ENCODE assay signal across 10 mouse cellular contexts in genomic region chr1:87936516-87936915, GRCm38 (mm10).
DNase-seq lines count a peak whose midpoint lies in the region; ATAC-seq and TF ChIP-seq lines count a peak whose summit lies in the region.
"Had no signal": no experiment of that assay in that cellular context is flagged by ENCODE, and none has a peak within 500 bp of the region (broad histone marks: within the 10 kb centered on the region; RNA-seq: fewer than 3 reads in every experiment).

No protein-coding gene starts in this region.

- TF ChIP-seq EP300 in liver, postnatal 0 days (IDR thresholded peaks at IDR 0.05; ENCODE audit: low read depth) = no peak

- no peak overlapping the region for H3K9ac ChIP-seq in lung, embryonic 14.5 days
- no peak overlapping the region for H3K9ac ChIP-seq in liver, postnatal 0 days (replicated peaks)
- H3K9ac ChIP-seq: hindbrain, embryonic 14.5 days had no signal

- no peaks in the 10 kb centered on the region for H3K27me3 ChIP-seq in lung, embryonic 14.5 days (ENCODE audit: insufficient read depth, low read length)
- no peaks in the 10 kb centered on the region for H3K27me3 ChIP-seq in liver, postnatal 0 days (ENCODE audit: insufficient read depth, low read length)

- no peak overlapping the region for H3K4me3 ChIP-seq in lung, embryonic 14.5 days (ENCODE audit: low read depth, low read length)
- H3K4me3 ChIP-seq in liver, postnatal 0 days (ENCODE audit: low read depth, low read length) = no peak overlapping the region

- H3K4me1 ChIP-seq in lung, embryonic 14.5 days (ENCODE audit: insufficient read depth) = no peaks in the 10 kb centered on the region
- H3K4me1 ChIP-seq in liver, postnatal 0 days (ENCODE audit: insufficient read depth) = no peaks in the 10 kb centered on the region

- no peak overlapping the region for H3K27ac ChIP-seq in lung, embryonic 14.5 days (ENCODE audit: low read depth)
- no peak overlapping the region for H3K27ac ChIP-seq in liver, postnatal 0 days (ENCODE audit: low read depth)
- H3K27ac ChIP-seq: hindbrain, embryonic 14.5 days had no signal

- WGBS in lung, embryonic 14.5 days = 26% methylated on average over 2 of the region's 2 CpGs
- 54% methylated on average over 2 of the region's 2 CpGs for WGBS in liver, postnatal 0 days (ENCODE audit: insufficient replicate concordance)

- peak; percentile 63 for TF ChIP-seq CTCF in lung, embryonic 14.5 days (IDR thresholded peaks at IDR 0.05; ENCODE audit: low read depth)
- peak; percentile 71 for TF ChIP-seq CTCF in liver, postnatal 0 days (IDR thresholded peaks at IDR 0.05; ENCODE audit: low read depth)

- ATAC-seq in lung, embryonic 14.5 days (ENCODE audit: insufficient read depth) = no peak
- ATAC-seq in liver, postnatal 0 days = 0 out of 2 replicates have a peak, but pooled peaks have one; percentile 15

- H3K9me3 ChIP-seq in lung, embryonic 14.5 days (ENCODE audit: low read depth, low read length) = no peaks in the 10 kb centered on the region
- no peaks in the 10 kb centered on the region for H3K9me3 ChIP-seq in liver, postnatal 0 days (ENCODE audit: low read length)

- DNase-seq in cerebellum, adult 9-11 months = peak; percentile 46
- DNase-seq in cerebellum, adult 11 months = no peak
- DNase-seq in lung, embryonic 14.5 days = peak; percentile 35
- DNase-seq in lung, postnatal 36 days = no peak
- DNase-seq in R1 (ENCODE audit: low read depth, low spot score) = peak; percentile 42
- no peak for DNase-seq in liver, postnatal 0 days
- DNase-seq in layer of hippocampus, adult 11-12 months (ENCODE audit: low spot score) = no peak
- DNase-seq in right cerebral cortex, adult 2 months (ENCODE audit: low spot score in 2 of 2) = no peak
- DNase-seq: left cerebral cortex, postnatal 4 days had no signal

- peaks cover 77% of the 10 kb centered on the region for H3K36me3 ChIP-seq in lung, embryonic 14.5 days (ENCODE audit: insufficient read depth)
- peaks cover 80% of the 10 kb centered on the region for H3K36me3 ChIP-seq in liver, postnatal 0 days (replicated peaks; ENCODE audit: insufficient read depth, low read length)

- no peak overlapping the region for H3K4me2 ChIP-seq in lung, embryonic 14.5 days
- H3K4me2 ChIP-seq in liver, postnatal 0 days (ENCODE audit: low read depth, low read length) = no peak overlapping the region
- H3K4me2 ChIP-seq: hindbrain, embryonic 14.5 days had no signal

Comparison
In these comparisons a context has a peak if more than half of its experiments do, and no peak if none do; other contexts are left out.
1. DNase-seq: peak in cerebellum, adult 9-11 months (single experiment), lung, embryonic 14.5 days (single experiment) and R1 (single experiment); none in cerebellum, adult 11 months (single experiment), lung, postnatal 36 days (single experiment), liver, postnatal 0 days (single experiment), layer of hippocampus, adult 11-12 months (single experiment) and right cerebral cortex, adult 2 months (0 of 2).